Mouse (Mus musculus): ENCODE results near the gene Gabarapl2. TPM values are rescaled to one million over a fixed set of nuclear protein-coding genes. Genes with fewer than 3 reads are reported as not detected.

The Gabarapl2 gene
- polyA plus RNA-seq, 1 experiment from 2014 or later: 278 TPM

GRCm38 (mm10) chr8:111989911-111990310 is 49.4 kb downstream of the Gabarapl2 start:
- ATAC-seq (replicated peaks; ENCODE audit: low FRiP score) (no peak; the same call in 1 of the 2 replicates), DNase-seq (ENCODE audit: low spot score) (peak; percentile 85)
- H3K27me3 ChIP-seq (ENCODE audit: control insufficient read depth, insufficient read depth, low read length): no peaks in the 10 kb centered on the region
- peaks cover 14% of the 10 kb centered on the region for H3K36me3 ChIP-seq (ENCODE audit: control insufficient read depth, insufficient read depth, low read length)
- 21% methylated on average over 7 of the region's 7 CpGs for WGBS
- no peaks in the 10 kb centered on the region for H3K9me3 ChIP-seq (ENCODE audit: control insufficient read depth, low read length)
- no peak overlapping the region for H3K4me2 ChIP-seq (ENCODE audit: low read depth, low read length, severe bottlenecking)
- H3K4me1 ChIP-seq (replicated peaks; ENCODE audit: control insufficient read depth, insufficient read depth, low read length): no peaks in the 10 kb centered on the region; the same call in 1 of the 2 replicates
- no peak overlapping the region for H3K27ac ChIP-seq (ENCODE audit: low read depth, low read length)
- no peak overlapping the region for H3K9ac ChIP-seq (ENCODE audit: low read length)
- H3K4me3 ChIP-seq (ENCODE audit: low read depth, low read length): no peak overlapping the region

- Histone ChIP-seq H3K4me3 (ENCODE audit: low read depth, low read length) (peak overlapping the region; percentile 74), H3K9ac (ENCODE audit: low read length) (peak overlapping the region; percentile 82), H3K9me3 (ENCODE audit: control insufficient read depth, low read length) (no peaks in the 10 kb centered on the region), H3K36me3 (ENCODE audit: control insufficient read depth, insufficient read depth, low read length) (peaks cover 17% of the 10 kb centered on the region), H3K27me3 (ENCODE audit: control insufficient read depth, insufficient read depth, low read length) (no peaks in the 10 kb centered on the region), H3K4me1 (replicated peaks; ENCODE audit: control insufficient read depth, insufficient read depth, low read length) (no peaks in the 10 kb centered on the region; the same call in 1 of the 2 replicates), H3K27ac (ENCODE audit: low read depth, low read length) (no peak overlapping the region), H3K4me2 (ENCODE audit: low read depth, low read length, severe bottlenecking) (peak overlapping the region; percentile 74)
- WGBS: 73% methylated on average over 8 of the region's 8 CpGs
- DNase-seq (ENCODE audit: low spot score) (no peak), ATAC-seq (replicated peaks; ENCODE audit: low FRiP score) (no peak)
Measured at GRCm38 (mm10) chr8:111991278-111991677, 50.8 kb downstream of the Gabarapl2 start.

- H3K27me3 ChIP-seq (ENCODE audit: control insufficient read depth, insufficient read depth, low read length): no peaks in the 10 kb centered on the region
Measured at GRCm38 (mm10) chr8:111992013-111992702, 51.7 kb downstream of the Gabarapl2 start, which contains the start of gene Adat1. TSS of gene Adat1 (minus strand) at chr8:111992302.

GRCm38 (mm10) chr8:111992703-111993039 is 52.2 kb downstream of the Gabarapl2 start:
- H3K4me2 ChIP-seq (ENCODE audit: low read depth, low read length, severe bottlenecking): peak overlapping the region; percentile 74; the same call in 1 of the 2 replicates
- no peaks in the 10 kb centered on the region for H3K27me3 ChIP-seq (ENCODE audit: control insufficient read depth, insufficient read depth, low read length)
- H3K9me3 ChIP-seq (ENCODE audit: control insufficient read depth, low read length): no peaks in the 10 kb centered on the region
- DNase-seq (ENCODE audit: low spot score) (no peak), ATAC-seq (replicated peaks; ENCODE audit: low FRiP score) (no peak)
- WGBS: 81% methylated on average over 3 of the region's 3 CpGs
- H3K36me3 ChIP-seq (ENCODE audit: control insufficient read depth, insufficient read depth, low read length): peaks cover 21% of the 10 kb centered on the region
- H3K9ac ChIP-seq (ENCODE audit: low read length): no peak overlapping the region
- no peak overlapping the region for H3K4me3 ChIP-seq (ENCODE audit: low read depth, low read length)
- no peak overlapping the region for H3K27ac ChIP-seq (ENCODE audit: low read depth, low read length)
- H3K4me1 ChIP-seq (replicated peaks; ENCODE audit: control insufficient read depth, insufficient read depth, low read length): no peaks in the 10 kb centered on the region; the same call in 1 of the 2 replicates

More at GRCm38 (mm10) chr8:111992013-111992702, 51.7 kb downstream of the Gabarapl2 start, which contains the start of gene Adat1:
- H3K36me3 ChIP-seq (ENCODE audit: control insufficient read depth, insufficient read depth, low read length): peaks cover 17% of the 10 kb centered on the region
- DNase-seq (ENCODE audit: low spot score): peak; percentile 91
- no peak within 1 kb of the TSS for H3K27ac ChIP-seq (ENCODE audit: low read depth, low read length)
- H3K4me3 ChIP-seq (ENCODE audit: low read depth, low read length): peak within 1 kb of the TSS; percentile 74
- peak within 1 kb of the TSS; percentile 82 for H3K9ac ChIP-seq (ENCODE audit: low read length)
- 3% methylated on average over 32 of the region's 33 CpGs for WGBS
- no peaks in the 10 kb centered on the region; the same call in 1 of the 2 replicates for H3K4me1 ChIP-seq (replicated peaks; ENCODE audit: control insufficient read depth, insufficient read depth, low read length)
- H3K4me2 ChIP-seq (ENCODE audit: low read depth, low read length, severe bottlenecking): peak within 1 kb of the TSS; percentile 74
- H3K9me3 ChIP-seq (ENCODE audit: control insufficient read depth, low read length): no peaks in the 10 kb centered on the region
- ATAC-seq (replicated peaks; ENCODE audit: low FRiP score): peak; percentile 95

Other genes with a start within 250 kb of the Gabarapl2 start
- gene Ctrb1, start 249.7 kb upstream of the Gabarapl2 start, polyA plus RNA-seq (2014; fragmentation: Nextera tagmentation; extraction: Ambion mirVana): not detected in 2 replicates
- 60.1 and 60.8 TPM in 2 replicates for gene Bcar1, start 196.9 kb upstream of the Gabarapl2 start, polyA plus RNA-seq (2014; fragmentation: Nextera tagmentation; extraction: Ambion mirVana)
- 196 and 206 TPM in 2 replicates for gene Cfdp1, start 86.4 kb upstream of the Gabarapl2 start, polyA plus RNA-seq (2014; fragmentation: Nextera tagmentation; extraction: Ambion mirVana)
- 8.5 and 11.1 TPM in 2 replicates for gene Tmem170, start 64.0 kb upstream of the Gabarapl2 start, polyA plus RNA-seq (2014; fragmentation: Nextera tagmentation; extraction: Ambion mirVana)
- 1.9 and 2.2 TPM in 2 replicates for gene Chst5, start 30.3 kb upstream of the Gabarapl2 start, polyA plus RNA-seq (2014; fragmentation: Nextera tagmentation; extraction: Ambion mirVana)
- gene Tmem231, start 6.8 kb upstream of the Gabarapl2 start, polyA plus RNA-seq (2014; fragmentation: Nextera tagmentation; extraction: Ambion mirVana): 19.9 and 22.2 TPM in 2 replicates
- 13.5 and 16.4 TPM in 2 replicates for gene Adat1, start 51.6 kb downstream of the Gabarapl2 start, polyA plus RNA-seq (2014; fragmentation: Nextera tagmentation; extraction: Ambion mirVana)
- 261 and 263 TPM in 2 replicates for gene Kars, start 70.6 kb downstream of the Gabarapl2 start, polyA plus RNA-seq (2014; fragmentation: Nextera tagmentation; extraction: Ambion mirVana)
- 33.6 and 33.9 TPM in 2 replicates for gene Terf2ip, start 70.7 kb downstream of the Gabarapl2 start, polyA plus RNA-seq (2014; fragmentation: Nextera tagmentation; extraction: Ambion mirVana)
- gene Gm6793, start 74.3 kb downstream of the Gabarapl2 start, polyA plus RNA-seq (2014; fragmentation: Nextera tagmentation; extraction: Ambion mirVana): 0.97 and 1.0 TPM in 2 replicates

All from forebrain, embryonic 11.5 days (tissue).